Mouse (Mus musculus): ENCODE results near the gene Il2rb. TPM values are rescaled to one million over a fixed set of nuclear protein-coding genes. Genes with fewer than 3 reads are reported as not detected.

Gene Il2rb
- total RNA-seq, 1 experiment: 0.62 TPM

GRCm38 (mm10) chr15:78430874-78431273, 64.2 kb downstream of the Il2rb start:
- in situ Hi-C loops (cut with MboI; ENCODE audit: low sequenced_read_pairs in 2 of 2, unreplicated experiment in 2 of 2): no loop called here
- Histone ChIP-seq H3K27ac (ENCODE audit: insufficient read depth, low read depth, low read length, poor library complexity, severe bottlenecking) (no peak overlapping the region), H3K9ac (ENCODE audit: insufficient read depth, low read depth, low read length, poor library complexity, severe bottlenecking) (no peak overlapping the region), H3K9me3 (ENCODE audit: control insufficient read depth, insufficient read depth, low read depth, low read length) (no peaks in the 10 kb centered on the region), H3K4me1 (ENCODE audit: control insufficient read depth in 2 of 2, insufficient read depth in 2 of 2, low read length in 2 of 2, poor library complexity in 1 of 2) (peaks cover 0 to 7% of the 10 kb centered on the region in 2 experiments; a peak in 2 of 4 replicates), H3K4me3 (ENCODE audit: insufficient read depth in 1 of 2, low read depth in 1 of 2, low read length in 2 of 2, poor library complexity in 1 of 2, severe bottlenecking in 1 of 2) (no peak overlapping the region), H3K36me3 (ENCODE audit: control insufficient read depth, insufficient read depth, low read length, poor library complexity, severe bottlenecking) (peaks cover 13% of the 10 kb centered on the region; the same call in 1 of the 2 replicates)
- DNase-seq (ENCODE audit: low read depth, low spot score): no peak
- no peak for TF ChIP-seq CHD2 (IDR thresholded peaks at IDR 0.05; ENCODE audit: low read depth, low read length)
- TF ChIP-seq ZNF384 (IDR thresholded peaks at IDR 0.05; ENCODE audit: low read depth, low read length): no peak
- no peak for TF ChIP-seq MAFK (IDR thresholded peaks at IDR 0.05; ENCODE audit: insufficient read depth, low read depth, low read length)
- TF ChIP-seq ZC3H11A (IDR thresholded peaks at IDR 0.05; ENCODE audit: borderline replicate concordance, low read depth, low read length): no peak
- no peak for TF ChIP-seq HCFC1 (IDR thresholded peaks at IDR 0.05; ENCODE audit: borderline replicate concordance, insufficient read depth, low read length)

- DNase-seq (ENCODE audit: low read depth, low spot score): no peak
- H3K36me3 ChIP-seq (ENCODE audit: control insufficient read depth, insufficient read depth, low read length, poor library complexity, severe bottlenecking): peaks cover 9% of the 10 kb centered on the region; the same call in 1 of the 2 replicates
- no peak overlapping the region for H3K27ac ChIP-seq (ENCODE audit: insufficient read depth, low read depth, low read length, poor library complexity, severe bottlenecking)
- H3K9ac ChIP-seq (ENCODE audit: insufficient read depth, low read depth, low read length, poor library complexity, severe bottlenecking): no peak overlapping the region
- H3K4me1 ChIP-seq (ENCODE audit: control insufficient read depth in 2 of 2, insufficient read depth in 2 of 2, low read length in 2 of 2, poor library complexity in 1 of 2): peaks cover 0 to 5% of the 10 kb centered on the region in 2 experiments; a peak in 3 of 4 replicates
- no peak overlapping the region for H3K4me3 ChIP-seq (ENCODE audit: insufficient read depth in 1 of 2, low read depth in 1 of 2, low read length in 2 of 2, poor library complexity in 1 of 2, severe bottlenecking in 1 of 2)
- H3K9me3 ChIP-seq (ENCODE audit: control insufficient read depth, insufficient read depth, low read depth, low read length): no peaks in the 10 kb centered on the region
- no peak for TF ChIP-seq ZC3H11A (IDR thresholded peaks at IDR 0.05; ENCODE audit: borderline replicate concordance, low read depth, low read length)
- TF ChIP-seq ZNF384 (IDR thresholded peaks at IDR 0.05; ENCODE audit: low read depth, low read length): no peak
- no peak for TF ChIP-seq MAFK (IDR thresholded peaks at IDR 0.05; ENCODE audit: insufficient read depth, low read depth, low read length)
- no peak for TF ChIP-seq CHD2 (IDR thresholded peaks at IDR 0.05; ENCODE audit: low read depth, low read length)
- TF ChIP-seq HCFC1 (IDR thresholded peaks at IDR 0.05; ENCODE audit: borderline replicate concordance, insufficient read depth, low read length): no peak
- in situ Hi-C loops (cut with MboI; ENCODE audit: low sequenced_read_pairs in 2 of 2, unreplicated experiment in 2 of 2): no loop called here
Measured at GRCm38 (mm10) chr15:78429871-78430622, 65.0 kb downstream of the Il2rb start.

Other genes starting within 250 kb of the Il2rb start
- 0.09 TPM in 1 of 2 replicates, not detected in the other for gene Csf2rb2, start 189.6 kb downstream of the Il2rb start, total RNA-seq (2012; rRNA removed)
- 0.05 and 1.1 TPM in 2 replicates for gene Csf2rb, start 169.5 kb downstream of the Il2rb start, total RNA-seq (2012; rRNA removed)
- gene Tex33, start 99.4 kb downstream of the Il2rb start, total RNA-seq (2012; rRNA removed): not detected in 2 replicates
- 14.9 and 22.4 TPM in 2 replicates for gene Tst, start 89.4 kb downstream of the Il2rb start, total RNA-seq (2012; rRNA removed)
- 15.1 and 18.8 TPM in 2 replicates for gene Mpst, start 88.9 kb downstream of the Il2rb start, total RNA-seq (2012; rRNA removed)
- 24.7 and 28.0 TPM in 2 replicates for gene Kctd17, start 66.7 kb downstream of the Il2rb start, total RNA-seq (2012; rRNA removed)
- gene Tmprss6, start 26.6 kb downstream of the Il2rb start, total RNA-seq (2012; rRNA removed): 0.49 and 0.63 TPM in 2 replicates
- 1.1 and 1.8 TPM in 2 replicates for gene C1qtnf6, start 36.1 kb upstream of the Il2rb start, total RNA-seq (2012; rRNA removed)
- gene Sstr3, start 49.4 kb upstream of the Il2rb start, total RNA-seq (2012; rRNA removed): 0.11 and 0.18 TPM in 2 replicates
- gene Rac2, start 77.5 kb upstream of the Il2rb start, total RNA-seq (2012; rRNA removed): 2.6 and 2.9 TPM in 2 replicates
- gene Cyth4, start 101.8 kb upstream of the Il2rb start, total RNA-seq (2012; rRNA removed): 2.3 and 2.7 TPM in 2 replicates
- 0.09 and 0.53 TPM in 2 replicates for gene Elfn2, start 223.5 kb upstream of the Il2rb start, total RNA-seq (2012; rRNA removed)

All from ES-E14 (cell line).